Mouse (Mus musculus) liver, embryonic 15.5 days (tissue): ENCODE data around the gene Lcn2. TPM values are rescaled to one million over a fixed set of nuclear protein-coding genes. Genes with fewer than 3 reads are reported as not detected.
"Not testable (repeated sequence)": the region's sequence is repeated elsewhere in the genome, so short reads cannot be mapped to it uniquely, and the experiment has no call there.

Experiments used
- ATAC-seq: fragments of 200-750 bp; cut with Nextera tagmentation; 2 replicates; pipeline ENCODE4 v1.8.0; 2017; ENCODE audit warnings: moderate number of reproducible peaks, mild to moderate bottlenecking, moderate library complexity; ENCODE audit not compliant: insufficient read depth
- H3K27ac ChIP-seq: fragments of 300-500 bp; sonication (generic); replicated peaks from 2 replicates; pipeline ENCODE4 v1.5.1; 2015; ENCODE audit warnings: mild to moderate bottlenecking, inconsistent platforms
- H3K27me3 ChIP-seq: fragments of 300-500 bp; sonication (generic); 2 replicates; pipeline ENCODE4 v1.6.1; 2015; ENCODE audit warnings: mild to moderate bottlenecking, inconsistent platforms
- H3K36me3 ChIP-seq: fragments of 300-500 bp; sonication (generic); replicated peaks from 2 replicates; pipeline ENCODE4 v1.6.1; 2015; ENCODE audit warnings: moderate library complexity, mild to moderate bottlenecking, inconsistent platforms
- H3K4me1 ChIP-seq: fragments of 300-500 bp; sonication (generic); replicated peaks from 2 replicates; pipeline ENCODE4 v1.6.1; 2015; ENCODE audit warnings: inconsistent platforms
- H3K4me2 ChIP-seq: fragments of 300-500 bp; sonication (generic); 2 replicates; pipeline ENCODE4 v1.6.1; 2015; ENCODE audit warnings: moderate library complexity, mild to moderate bottlenecking, inconsistent platforms
- H3K4me3 ChIP-seq: fragments of 300-500 bp; sonication (generic); replicated peaks from 2 replicates; pipeline ENCODE4 v1.5.1; 2015; ENCODE audit warnings: mild to moderate bottlenecking, inconsistent platforms
- H3K9ac ChIP-seq: fragments of 300-500 bp; sonication (generic); 2 replicates; pipeline ENCODE4 v1.6.1; 2015; ENCODE audit warnings: moderate library complexity, mild to moderate bottlenecking, inconsistent platforms
- H3K9me3 ChIP-seq: fragments of 300-500 bp; sonication (generic); replicated peaks from 2 replicates; pipeline ENCODE4 v1.6.1; 2016; ENCODE audit warnings: inconsistent platforms
- WGBS: fragments of 180-500 bp; shearing (Covaris S2); methylation state at CpG from one replicate; pipeline ENCODE4 v1.1.7; 2015; ENCODE audit warnings: mixed read lengths; ENCODE audit not compliant: insufficient replicate concordance; 5-methylcytosine and 5-hydroxymethylcytosine counted together
- polyA plus RNA-seq: library from polyadenylated mRNA; unstranded; fragments of >200 nt; fragmentation: Nextera tagmentation; extraction: Ambion mirVana; gene quantifications from 2 replicates; pipeline ENCODE4 v1.2.1, GENCODE M21; 2015

Lcn2 gene
- polyA plus RNA-seq, 1 experiment from 2014 or later = 185 TPM

GRCm38 (mm10) chr2:32363376-32364106, 24.5 kb downstream of the Lcn2 start:
- peaks cover 33% of the 10 kb centered on the region for H3K36me3 ChIP-seq
- peak overlapping the region; percentile 91 for H3K9ac ChIP-seq
- H3K27me3 ChIP-seq = peaks cover 4% of the 10 kb centered on the region; the same call in 1 of the 2 replicates
- 6% methylated on average over 19 of the region's 19 CpGs for WGBS
- peak overlapping the region; percentile 95 for H3K27ac ChIP-seq
- peak overlapping the region; percentile 93 for H3K4me2 ChIP-seq
- H3K9me3 ChIP-seq = no peaks in the 10 kb centered on the region
- H3K4me3 ChIP-seq = peak overlapping the region; percentile 90
- peaks cover 42% of the 10 kb centered on the region for H3K4me1 ChIP-seq
- ATAC-seq = peak; percentile 56

GRCm38 (mm10) chr2:32362817-32363340, 25.2 kb downstream of the Lcn2 start:
- peaks cover 27% of the 10 kb centered on the region for H3K36me3 ChIP-seq
- peak; percentile 81 for ATAC-seq
- H3K27me3 ChIP-seq = peaks cover 4% of the 10 kb centered on the region; the same call in 1 of the 2 replicates
- WGBS = under 1% methylated on average over 53 of the region's 53 CpGs
- H3K27ac ChIP-seq = peak overlapping the region; percentile 95
- peak overlapping the region; percentile 90 for H3K4me3 ChIP-seq
- H3K4me1 ChIP-seq = peaks cover 42% of the 10 kb centered on the region
- H3K4me2 ChIP-seq = peak overlapping the region; percentile 93
- H3K9ac ChIP-seq = peak overlapping the region; percentile 91
- H3K9me3 ChIP-seq = no peaks in the 10 kb centered on the region

- Histone ChIP-seq H3K36me3 (peaks cover 21% of the 10 kb centered on the region), H3K4me2 (peak overlapping the region; percentile 93)
- 16% methylated on average over 5 of the region's 5 CpGs for WGBS
Observed at GRCm38 (mm10) chr2:32362274-32362673, 25.8 kb downstream of the Lcn2 start.

GRCm38 (mm10) chr2:32361437-32361836, 26.6 kb downstream of the Lcn2 start:
- H3K27ac ChIP-seq = peak overlapping the region; percentile 84
- WGBS = under 1% methylated on average over 24 of the region's 24 CpGs

More at GRCm38 (mm10) chr2:32362274-32362673, 25.8 kb downstream of the Lcn2 start:
- peak overlapping the region; percentile 90 for H3K4me3 ChIP-seq
- not testable (repeated sequence) for H3K27me3 ChIP-seq, H3K9me3 ChIP-seq, ATAC-seq
- peak overlapping the region; percentile 95 for H3K27ac ChIP-seq
- H3K9ac ChIP-seq = peak overlapping the region; percentile 91
- peaks cover 42% of the 10 kb centered on the region for H3K4me1 ChIP-seq

GRCm38 (mm10) chr2:32360741-32361140, 27.3 kb downstream of the Lcn2 start:
- H3K36me3 ChIP-seq = peaks cover 12% of the 10 kb centered on the region
- H3K27me3 ChIP-seq = peaks cover 12% of the 10 kb centered on the region
- no peaks in the 10 kb centered on the region for H3K9me3 ChIP-seq
- H3K4me3 ChIP-seq = peak overlapping the region; percentile 90
- H3K4me1 ChIP-seq = peaks cover 44% of the 10 kb centered on the region
- H3K27ac ChIP-seq = peak overlapping the region; percentile 84
- WGBS = 8% methylated on average over 14 of the region's 14 CpGs
- peak overlapping the region; percentile 93 for H3K4me2 ChIP-seq
- no peak for ATAC-seq
- H3K9ac ChIP-seq = peak overlapping the region; percentile 72

More at GRCm38 (mm10) chr2:32361437-32361836, 26.6 kb downstream of the Lcn2 start:
- Histone ChIP-seq H3K27me3 (peaks cover 8% of the 10 kb centered on the region), H3K4me1 (peaks cover 42% of the 10 kb centered on the region), H3K4me2 (peak overlapping the region; percentile 93), H3K9ac (peak overlapping the region; percentile 72), H3K36me3 (peaks cover 13% of the 10 kb centered on the region), H3K9me3 (no peaks in the 10 kb centered on the region), H3K4me3 (peak overlapping the region; percentile 90)
- ATAC-seq = peak; percentile 65

- ATAC-seq = no peak
- peaks cover 14% of the 10 kb centered on the region for H3K27me3 ChIP-seq
- no peaks in the 10 kb centered on the region for H3K36me3 ChIP-seq
- no peak overlapping the region for H3K4me2 ChIP-seq
- no peak overlapping the region for H3K27ac ChIP-seq
- no peaks in the 10 kb centered on the region for H3K9me3 ChIP-seq
- H3K4me3 ChIP-seq = no peak overlapping the region
- WGBS = 59% methylated on average over 10 of the region's 10 CpGs
- H3K4me1 ChIP-seq = peaks cover 43% of the 10 kb centered on the region
- H3K9ac ChIP-seq = no peak overlapping the region
Observed at GRCm38 (mm10) chr2:32358381-32358780, 29.7 kb downstream of the Lcn2 start.

- Histone ChIP-seq H3K9me3 (no peaks in the 10 kb centered on the region), H3K9ac (no peak overlapping the region), H3K4me1 (peaks cover 46% of the 10 kb centered on the region), H3K27me3 (peaks cover 21% of the 10 kb centered on the region), H3K36me3 (no peaks in the 10 kb centered on the region), H3K27ac (no peak overlapping the region), H3K4me3 (no peak overlapping the region), H3K4me2 (no peak overlapping the region)
- WGBS = 50% methylated on average over 3 of the region's 3 CpGs
- ATAC-seq = no peak
Observed at GRCm38 (mm10) chr2:32357710-32358109, 30.3 kb downstream of the Lcn2 start.

GRCm38 (mm10) chr2:32356216-32356615, 31.8 kb downstream of the Lcn2 start:
- WGBS = 69% methylated on average over 10 of the region's 10 CpGs
- Histone ChIP-seq H3K4me2 (no peak overlapping the region), H3K27ac (no peak overlapping the region), H3K36me3 (no peaks in the 10 kb centered on the region), H3K27me3 (peaks cover 36% of the 10 kb centered on the region), H3K4me3 (no peak overlapping the region), H3K9ac (no peak overlapping the region), H3K4me1 (peaks cover 38% of the 10 kb centered on the region), H3K9me3 (no peaks in the 10 kb centered on the region)
- no peak for ATAC-seq

GRCm38 (mm10) chr2:32354336-32354895, 33.6 kb downstream of the Lcn2 start:
- H3K36me3 ChIP-seq = no peaks in the 10 kb centered on the region
- ATAC-seq = no peak
- no peak overlapping the region for H3K9ac ChIP-seq
- peaks cover 32% of the 10 kb centered on the region for H3K4me1 ChIP-seq
- no peak overlapping the region for H3K4me3 ChIP-seq
- H3K27me3 ChIP-seq = peaks cover 50% of the 10 kb centered on the region
- H3K9me3 ChIP-seq = no peaks in the 10 kb centered on the region
- peak overlapping the region; percentile 35 for H3K27ac ChIP-seq
- WGBS = 73% methylated on average over 3 of the region's 3 CpGs
- no peak overlapping the region for H3K4me2 ChIP-seq

GRCm38 (mm10) chr2:32353836-32354235, 34.2 kb downstream of the Lcn2 start:
- Histone ChIP-seq H3K4me3 (no peak overlapping the region), H3K27ac (peak overlapping the region; percentile 35), H3K36me3 (no peaks in the 10 kb centered on the region), H3K9ac (no peak overlapping the region), H3K4me2 (peak overlapping the region; percentile 90; the same call in 1 of the 2 replicates), H3K27me3 (peaks cover 56% of the 10 kb centered on the region), H3K4me1 (peaks cover 32% of the 10 kb centered on the region), H3K9me3 (no peaks in the 10 kb centered on the region)
- 39% methylated on average over 6 of the region's 6 CpGs for WGBS
- ATAC-seq = no peak

- under 1% methylated on average over 63 of the region's 63 CpGs for WGBS
- H3K9ac ChIP-seq = 0 out of 2 replicates have a peak within 1 kb of the TSS, but pooled peaks have one; percentile 46
- H3K4me1 ChIP-seq = peaks cover 32% of the 10 kb centered on the region
- H3K4me3 ChIP-seq = peak within 1 kb of the TSS; percentile 55
- no peaks in the 10 kb centered on the region for H3K9me3 ChIP-seq
- H3K27me3 ChIP-seq = peaks cover 63% of the 10 kb centered on the region
- peak within 1 kb of the TSS; percentile 35 for H3K27ac ChIP-seq
- H3K4me2 ChIP-seq = peak within 1 kb of the TSS; percentile 90
- no peaks in the 10 kb centered on the region for H3K36me3 ChIP-seq
- peak; percentile 58; the same call in 1 of the 2 replicates for ATAC-seq
Observed at GRCm38 (mm10) chr2:32353007-32353542, 35.0 kb downstream of the Lcn2 start, which contains the start of gene Dnm1. TSS of gene Dnm1 (minus strand) at chr2:32353338.
